Mouse (Mus musculus): ENCODE data around the gene Pdzrn3. TPM values are rescaled to one million over a fixed set of nuclear protein-coding genes. Genes with fewer than 3 reads are reported as not detected.

The Pdzrn3 gene
- total and polyA plus RNA-seq, 3 experiments, result not detected

DNA sequence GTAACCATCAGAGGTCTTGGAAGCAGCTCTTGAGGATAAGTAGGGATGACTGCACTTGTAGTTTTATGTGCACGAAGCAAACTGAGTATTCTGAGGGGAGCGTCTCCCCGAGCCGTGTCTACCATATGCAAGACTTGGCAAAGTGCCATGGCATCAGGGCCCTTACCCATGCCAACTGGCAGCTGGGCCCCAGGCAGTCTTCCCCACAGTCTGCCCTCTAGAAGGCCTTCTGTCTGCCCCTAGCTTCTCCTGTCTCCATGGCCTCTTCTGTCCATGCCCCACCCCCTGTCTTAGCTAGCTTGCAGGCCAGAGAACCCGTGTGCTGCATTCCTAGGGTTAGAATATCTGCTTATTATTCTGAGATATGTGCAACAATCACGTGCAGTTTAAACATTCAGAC is 144.0 kb downstream of the Pdzrn3 start:
- Histone ChIP-seq H3K27me3 (replicated peaks) (no peaks in the 10 kb centered on the region), H3K4me3 (replicated peaks in 1 of 3; ENCODE audit: low read depth in 2 of 3, low read length in 2 of 3, poor library complexity in 1 of 3) (no peak overlapping the region), H3K27ac (ENCODE audit: insufficient read depth, low read depth) (no peak overlapping the region), H3K4me1 (ENCODE audit: control insufficient read depth in 1 of 2, insufficient read depth in 2 of 2) (no peaks in the 10 kb centered on the region), H3K9ac (ENCODE audit: insufficient read depth, low read depth) (no peak overlapping the region), H3K79me2 (replicated peaks; ENCODE audit: control insufficient read depth, extremely low read depth, insufficient read depth, poor library complexity, severe bottlenecking) (no peaks in the 10 kb centered on the region), H3K9me3 (replicated peaks; ENCODE audit: low read length) (peaks cover 65% of the 10 kb centered on the region), H3K4me2 (ENCODE audit: insufficient read depth, low read depth, poor library complexity, severe bottlenecking) (no peak overlapping the region), H3K36me3 (replicated peaks in 1 of 2; ENCODE audit: control insufficient read depth in 1 of 2, insufficient read depth in 1 of 2, low read length in 1 of 2) (no peaks in the 10 kb centered on the region)
- no peak for TF ChIP-seq EP300 (IDR thresholded peaks at IDR 0.05; ENCODE audit: low read length)
- TF ChIP-seq MEF2A (IDR thresholded peaks at IDR 0.05; ENCODE audit: borderline replicate concordance, low read depth, low read length), result no peak
- TF ChIP-seq E2F4 (IDR thresholded peaks at IDR 0.05; ENCODE audit: insufficient replicate concordance, low read depth, low read length), result no peak
- no peak for TF ChIP-seq MXI1 (IDR thresholded peaks at IDR 0.05; ENCODE audit: low read depth, low read length)
- no peak for TF ChIP-seq BHLHE40 (IDR thresholded peaks at IDR 0.05; ENCODE audit: low read depth, low read length)
- no peak for TF ChIP-seq ZC3H11A (IDR thresholded peaks at IDR 0.05; ENCODE audit: low read depth, low read length)
- no peak for TF ChIP-seq MAZ (IDR thresholded peaks at IDR 0.05; ENCODE audit: low read depth, low read length)
- no peak for TF ChIP-seq ZKSCAN1 (IDR thresholded peaks at IDR 0.05; ENCODE audit: borderline replicate concordance, low read depth, low read length)
- TF ChIP-seq RCOR1 (conservative IDR thresholded peaks at IDR 0.05; ENCODE audit: low read depth, low read length), result no peak
- no peak for TF ChIP-seq IRF4 (IDR thresholded peaks at IDR 0.05; ENCODE audit: low read depth, low read length)
- TF ChIP-seq UBTF (IDR thresholded peaks at IDR 0.05; ENCODE audit: low read depth, low read length), result no peak
- TF ChIP-seq HCFC1 (IDR thresholded peaks at IDR 0.05; ENCODE audit: low read depth, low read length), result no peak
- no peak for TF ChIP-seq ETS1 (conservative IDR thresholded peaks at IDR 0.05; ENCODE audit: low read depth, low read length)
- no peak for TF ChIP-seq CHD2 (IDR thresholded peaks at IDR 0.05; ENCODE audit: low read length)
- DNase-seq (ENCODE audit: extremely low read depth), result no peak
- in situ Hi-C loops (cut with MboI; ENCODE audit: low pct_ligation_motif_present, low pct_unique_long_range_greater_than_20kb, low sequenced_read_pairs) (no loop called here), dilution Hi-C loops (cut with MboI; ENCODE audit: extremely low pct_ligation_motif_present, extremely low pct_unique_long_range_greater_than_20kb, low sequenced_read_pairs) (no loop called here)

- H3K4me3 ChIP-seq (replicated peaks in 1 of 3; ENCODE audit: low read depth in 2 of 3, low read length in 2 of 3, poor library complexity in 1 of 3), result no peak overlapping the region
- peaks cover 63% of the 10 kb centered on the region for H3K9me3 ChIP-seq (replicated peaks; ENCODE audit: low read length)
- no peaks in the 10 kb centered on the region for H3K79me2 ChIP-seq (replicated peaks; ENCODE audit: control insufficient read depth, extremely low read depth, insufficient read depth, poor library complexity, severe bottlenecking)
- no peaks in the 10 kb centered on the region for H3K36me3 ChIP-seq (replicated peaks in 1 of 2; ENCODE audit: control insufficient read depth in 1 of 2, insufficient read depth in 1 of 2, low read length in 1 of 2)
- TF ChIP-seq MXI1 (IDR thresholded peaks at IDR 0.05; ENCODE audit: low read depth, low read length) (no peak), UBTF (IDR thresholded peaks at IDR 0.05; ENCODE audit: low read depth, low read length) (no peak), MEF2A (IDR thresholded peaks at IDR 0.05; ENCODE audit: borderline replicate concordance, low read depth, low read length) (no peak), CHD1 (IDR thresholded peaks at IDR 0.05; ENCODE audit: low read depth, low read length) (no peak), POLR2A (IDR thresholded peaks at IDR 0.05; ENCODE audit: low read depth, low read length) (no peak), ZC3H11A (IDR thresholded peaks at IDR 0.05; ENCODE audit: low read depth, low read length) (no peak), HCFC1 (IDR thresholded peaks at IDR 0.05; ENCODE audit: low read depth, low read length) (no peak), NELFE (IDR thresholded peaks at IDR 0.05; ENCODE audit: low read depth, low read length) (no peak)
- dilution Hi-C loops (cut with MboI; ENCODE audit: extremely low pct_ligation_motif_present, extremely low pct_unique_long_range_greater_than_20kb, low sequenced_read_pairs), result no loop called here
- no peak overlapping the region for H3K27ac ChIP-seq (ENCODE audit: insufficient read depth, low read depth)
- in situ Hi-C loops (cut with MboI; ENCODE audit: low pct_ligation_motif_present, low pct_unique_long_range_greater_than_20kb, low sequenced_read_pairs), result no loop called here
- DNase-seq (ENCODE audit: extremely low read depth), result no peak
- no peak overlapping the region for H3K4me2 ChIP-seq (ENCODE audit: insufficient read depth, low read depth, poor library complexity, severe bottlenecking)
- no peak overlapping the region for H3K9ac ChIP-seq (ENCODE audit: insufficient read depth, low read depth)
- H3K4me1 ChIP-seq (ENCODE audit: control insufficient read depth in 1 of 2, insufficient read depth in 2 of 2), result no peaks in the 10 kb centered on the region
- no peaks in the 10 kb centered on the region for H3K27me3 ChIP-seq (replicated peaks)
Measured at GRCm38 (mm10) chr6:101227294-101227855, 150.3 kb downstream of the Pdzrn3 start.
